Mouse (Mus musculus) frontal cortex, postnatal 10 days (tissue): ENCODE measurements around the gene Prl8a1.

Source experiments
- DNase-seq, 2 experiments: peaks; one replicate each; pipeline ENCODE4 v3.0.0; 2022; ENCODE audit warnings: low spot score in 2 of 2, mixed read lengths in 1 of 2

Prl8a1 gene

DNA sequence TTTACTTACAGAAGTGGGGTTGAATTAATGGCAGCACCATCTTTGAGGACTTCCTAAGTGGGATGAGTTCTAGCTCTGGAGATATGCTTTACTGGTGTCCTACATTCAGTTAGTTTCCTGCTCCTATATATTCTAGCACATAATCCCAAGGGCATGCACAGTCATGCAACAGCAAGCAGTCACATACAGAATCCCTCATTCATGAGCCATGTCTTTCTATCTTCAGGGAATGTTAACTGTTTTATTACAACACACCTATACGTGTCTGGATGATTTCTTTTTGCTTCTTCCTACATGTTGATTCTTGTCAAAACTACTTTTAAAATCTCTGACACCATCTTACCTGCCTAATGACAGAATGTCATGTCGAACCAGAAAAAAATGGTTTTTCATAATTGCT is at the start of gene Prl8a1:
TSS of gene Prl8a1 (minus strand) at position 101 of the 400 bp plus-strand sequence.
- no peak for DNase-seq

DNA sequence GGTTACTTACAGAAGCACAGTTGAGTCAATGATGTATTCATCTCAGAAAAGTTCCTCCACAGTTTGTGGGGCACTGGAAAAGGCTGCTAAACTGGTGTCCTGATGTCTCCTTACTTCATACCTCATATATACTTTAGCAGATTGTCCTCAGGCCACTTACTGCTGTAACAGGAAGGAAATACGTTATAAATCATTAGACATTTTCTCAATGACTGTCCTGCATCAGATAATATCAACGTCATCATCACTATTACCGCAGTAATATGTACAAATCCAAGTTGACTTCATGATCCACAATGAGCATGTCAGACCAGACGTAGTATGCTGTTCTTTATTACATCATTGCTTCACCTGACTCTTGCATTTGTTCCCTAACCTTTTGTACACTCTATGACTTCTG is 28.5 kb upstream of the Prl8a1 start, which contains the start of gene Prl7b1:
TSS of gene Prl7b1 (minus strand) at position 101 of the 400 bp plus-strand sequence.
- no peak for DNase-seq

DNA sequence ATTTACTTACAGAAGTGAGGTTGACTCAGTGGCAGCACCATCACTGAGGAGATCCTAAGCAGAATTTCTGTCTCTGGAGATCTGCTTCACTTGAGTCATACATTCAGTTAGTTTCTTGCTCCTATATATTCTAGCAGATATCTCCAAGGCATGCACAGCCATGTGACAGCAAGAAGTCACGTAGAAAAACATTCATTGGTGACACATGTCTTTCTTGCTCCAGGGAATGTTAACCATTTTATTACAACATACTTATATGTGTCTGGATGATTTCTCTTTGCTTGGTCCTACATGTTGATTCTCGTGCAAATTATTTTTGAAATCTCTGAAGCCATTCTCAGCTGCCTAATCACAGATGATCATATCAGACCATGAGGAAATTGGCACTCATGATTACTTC is 17.5 kb downstream of the Prl8a1 start, which contains the start of gene Prl8a9:
TSS of gene Prl8a9 (minus strand) at position 101 of the 400 bp plus-strand sequence.
- DNase-seq, result no peak

DNA sequence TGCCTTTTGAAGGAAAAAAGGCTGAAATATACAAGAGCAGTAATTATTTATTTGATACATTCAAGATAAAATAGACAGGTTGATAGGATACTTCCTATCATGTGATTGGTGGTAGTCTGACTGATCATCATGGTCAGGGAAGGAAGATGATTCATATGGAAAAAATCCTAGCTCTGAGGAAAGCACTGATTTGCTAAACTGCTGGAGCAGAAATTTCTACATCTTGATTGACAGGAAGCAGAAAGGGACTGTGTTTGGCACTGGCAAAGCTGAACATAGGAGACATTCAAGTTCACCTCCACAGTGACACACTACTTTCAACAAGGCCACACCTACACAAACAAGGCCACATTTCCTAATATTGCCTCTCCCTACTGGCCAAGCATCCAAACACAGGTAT is 28.6 kb downstream of the Prl8a1 start:
- DNase-seq, result no peak
